Mouse (Mus musculus) stomach, embryonic 15.5 days (tissue): Measurements from ENCODE around the gene Krt80. TPM values are rescaled to one million over a fixed set of nuclear protein-coding genes. Genes with fewer than 3 reads are reported as not detected.
"Not testable (repeated sequence)": the region's sequence is repeated elsewhere in the genome, so short reads cannot be mapped to it uniquely, and the experiment has no call there.

Source experiments
- ATAC-seq: fragments of 200-750 bp; cut with Nextera tagmentation; 2 replicates; pipeline ENCODE4 v1.8.0; 2017; ENCODE audit warnings: low read depth, moderate number of reproducible peaks, moderate TSS enrichment; ENCODE audit not compliant: insufficient read depth, low FRiP score
- H3K27ac ChIP-seq: fragments of 300-500 bp; sonication (generic); 2 replicates; pipeline ENCODE4 v1.5.1; 2015; ENCODE audit warnings: mild to moderate bottlenecking, inconsistent platforms
- H3K27me3 ChIP-seq: fragments of 300-500 bp; sonication (generic); replicated peaks from 2 replicates; pipeline ENCODE4 v1.6.1; 2015; ENCODE audit warnings: inconsistent platforms
- H3K36me3 ChIP-seq: fragments of 300-500 bp; sonication (generic); 2 replicates; pipeline ENCODE4 v1.6.1; 2015; ENCODE audit warnings: inconsistent platforms
- H3K4me1 ChIP-seq: fragments of 300-500 bp; sonication (generic); 2 replicates; pipeline ENCODE4 v1.6.1; 2015; ENCODE audit warnings: inconsistent platforms
- H3K4me2 ChIP-seq: fragments of 300-500 bp; sonication (generic); 2 replicates; pipeline ENCODE4 v1.6.1; 2015; ENCODE audit warnings: mild to moderate bottlenecking, inconsistent platforms
- H3K4me3 ChIP-seq: fragments of 300-500 bp; sonication (generic); replicated peaks from 2 replicates; pipeline ENCODE4 v1.5.1; 2015; ENCODE audit warnings: inconsistent platforms
- H3K9ac ChIP-seq: fragments of 300-500 bp; sonication (generic); 2 replicates; pipeline ENCODE4 v1.6.1; 2015; ENCODE audit warnings: inconsistent platforms
- H3K9me3 ChIP-seq: fragments of 300-500 bp; sonication (generic); 2 replicates; pipeline ENCODE4 v1.6.1; 2016; ENCODE audit warnings: inconsistent platforms
- WGBS: fragments of 180-500 bp; shearing (Covaris S2); methylation state at CpG from one replicate; pipeline ENCODE4 v1.1.7; 2015; 5-methylcytosine and 5-hydroxymethylcytosine counted together
- polyA plus RNA-seq: library from polyadenylated mRNA; unstranded; fragments of >200 nt; fragmentation: Nextera tagmentation; extraction: Ambion mirVana; gene quantifications from 2 replicates; pipeline ENCODE4 v1.2.1, GENCODE M21; 2015

The Krt80 gene
- polyA plus RNA-seq, 1 experiment from 2014 or later, result 12.7 TPM

DNA sequence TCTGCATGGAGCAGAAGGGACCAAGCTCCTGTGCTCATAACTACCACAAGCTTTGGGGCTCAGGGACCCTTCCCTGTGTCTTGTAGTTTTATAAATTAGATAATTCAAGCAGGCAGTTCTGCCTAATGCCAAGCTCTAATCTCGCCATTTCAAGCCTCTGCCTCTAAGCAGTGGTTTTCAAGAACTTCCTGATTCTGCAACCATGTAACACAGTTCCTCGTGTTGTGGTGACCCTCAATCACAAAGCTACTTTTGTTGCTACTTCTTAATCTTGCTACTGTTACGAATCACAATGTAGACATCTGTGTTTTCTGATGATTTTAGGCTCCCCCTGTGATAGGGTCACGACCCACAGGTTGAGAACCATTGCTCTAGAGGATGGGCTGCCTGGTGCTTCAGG is 36.3 kb downstream of the Krt80 start:
- WGBS, result 60% methylated on average over 4 of the region's 4 CpGs
- peak overlapping the region; percentile 37; the same call in 1 of the 2 replicates for H3K27ac ChIP-seq

DNA sequence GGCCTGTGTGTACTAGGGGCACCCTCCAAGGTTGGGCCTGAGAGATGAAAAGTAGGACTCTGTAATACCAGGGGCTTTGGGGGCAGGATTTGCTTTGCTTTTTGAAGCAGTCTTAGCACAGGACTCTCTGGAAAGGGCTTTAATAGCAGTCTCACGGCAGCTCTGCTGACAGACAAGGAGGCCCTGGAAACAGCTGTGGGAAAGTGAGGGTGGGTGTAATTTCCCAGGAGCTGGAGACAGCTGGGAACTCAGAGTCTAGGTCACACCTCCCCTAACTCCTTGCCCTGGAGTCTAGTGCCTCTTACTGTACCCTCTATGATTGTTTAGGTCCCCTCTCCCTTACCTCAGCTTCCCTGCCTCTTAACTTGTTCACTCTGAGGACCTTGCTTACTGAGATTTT is 36.8 kb downstream of the Krt80 start:
- no peak overlapping the region for H3K4me2 ChIP-seq
- peaks cover 18% of the 10 kb centered on the region for H3K4me1 ChIP-seq
- 8% methylated on average over 1 of the region's 1 CpGs for WGBS
- H3K36me3 ChIP-seq, result no peaks in the 10 kb centered on the region
- H3K9me3 ChIP-seq, result no peaks in the 10 kb centered on the region
- peak overlapping the region; percentile 37; the same call in 1 of the 2 replicates for H3K27ac ChIP-seq
- H3K9ac ChIP-seq, result no peak overlapping the region
- no peak overlapping the region for H3K4me3 ChIP-seq
- H3K27me3 ChIP-seq, result no peaks in the 10 kb centered on the region
- no peak for ATAC-seq

More for the DNA sequence above, 36.3 kb downstream of the Krt80 start:
- no peak overlapping the region for H3K9ac ChIP-seq
- H3K4me2 ChIP-seq, result no peak overlapping the region
- H3K36me3 ChIP-seq, result no peaks in the 10 kb centered on the region
- no peak overlapping the region for H3K4me3 ChIP-seq
- no peaks in the 10 kb centered on the region for H3K27me3 ChIP-seq
- no peak for ATAC-seq
- H3K9me3 ChIP-seq, result no peaks in the 10 kb centered on the region
- peaks cover 18% of the 10 kb centered on the region for H3K4me1 ChIP-seq

DNA sequence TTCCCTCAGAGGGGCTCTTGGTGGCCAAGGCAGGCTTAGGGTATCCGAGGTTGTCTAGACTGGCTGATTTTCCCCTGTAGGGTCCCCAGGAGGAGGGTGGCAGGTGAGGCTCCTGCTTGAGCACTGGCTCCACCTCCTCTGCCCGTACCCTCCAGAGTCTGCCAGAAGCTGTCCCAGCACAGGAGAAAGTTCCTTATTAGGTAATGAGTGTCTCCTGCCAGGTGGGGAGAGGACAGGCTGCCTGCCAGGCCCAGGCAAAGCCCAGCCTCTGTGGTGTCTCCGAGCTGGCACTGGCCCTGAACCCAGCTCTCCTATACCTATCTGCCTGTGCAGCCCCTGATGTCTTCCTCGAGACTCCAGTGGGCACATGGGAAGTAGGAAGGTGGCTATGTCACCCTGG is 37.6 kb downstream of the Krt80 start:
- Histone ChIP-seq H3K4me1 (peaks cover 18% of the 10 kb centered on the region), H3K27ac (peak overlapping the region; percentile 37), H3K9ac (no peak overlapping the region), H3K4me3 (no peak overlapping the region), H3K27me3 (no peaks in the 10 kb centered on the region), H3K9me3 (no peaks in the 10 kb centered on the region), H3K4me2 (no peak overlapping the region), H3K36me3 (no peaks in the 10 kb centered on the region)
- no peak; the same call in 1 of the 2 replicates for ATAC-seq
- WGBS, result 63% methylated on average over 4 of the region's 4 CpGs

DNA sequence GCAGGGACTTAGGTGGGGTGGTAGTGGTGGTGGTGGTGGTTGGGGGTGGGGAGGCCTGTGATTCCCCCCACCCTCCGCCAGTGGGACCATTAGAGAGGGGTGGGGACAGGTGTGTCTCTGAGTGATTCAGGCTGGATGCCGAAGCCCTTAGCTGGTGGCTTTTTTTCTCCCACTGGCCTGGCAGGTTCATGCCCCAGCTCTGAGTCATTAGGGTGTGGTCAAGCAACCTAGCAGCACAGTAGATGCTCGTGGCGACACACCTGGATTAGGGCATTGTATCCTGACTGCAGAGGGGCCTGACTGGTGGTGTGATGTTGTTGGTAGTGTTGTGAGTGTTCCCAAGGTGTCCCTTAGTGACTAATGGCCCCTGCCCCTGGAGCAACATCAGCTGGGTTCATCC is 38.9 kb downstream of the Krt80 start:
- H3K9me3 ChIP-seq, result no peaks in the 10 kb centered on the region
- peaks cover 29% of the 10 kb centered on the region for H3K4me1 ChIP-seq
- no peak overlapping the region for H3K4me3 ChIP-seq
- H3K27ac ChIP-seq, result peak overlapping the region; percentile 37; the same call in 1 of the 2 replicates
- no peak for ATAC-seq
- H3K4me2 ChIP-seq, result no peak overlapping the region
- WGBS, result 52% methylated on average over 4 of the region's 4 CpGs
- no peaks in the 10 kb centered on the region for H3K27me3 ChIP-seq
- no peak overlapping the region for H3K9ac ChIP-seq
- H3K36me3 ChIP-seq, result no peaks in the 10 kb centered on the region

DNA sequence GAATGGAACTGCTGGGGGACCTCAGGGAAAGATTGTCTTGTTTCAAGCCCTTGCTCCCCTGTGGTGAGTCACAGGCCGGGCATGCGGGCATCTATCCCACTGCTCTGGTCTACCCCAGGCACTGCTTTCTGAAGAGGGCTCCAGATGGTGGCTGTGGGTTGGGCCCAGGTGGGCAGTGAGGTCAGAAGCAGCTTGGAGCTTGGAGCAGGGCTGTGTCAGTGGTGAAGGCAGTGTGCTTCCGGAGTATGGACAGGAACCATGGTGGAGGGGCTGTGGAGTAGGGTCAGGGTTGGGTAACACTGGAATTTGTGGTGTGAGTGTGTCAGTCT is 40.4 kb downstream of the Krt80 start:
- 75% methylated on average over 3 of the region's 3 CpGs for WGBS
- Histone ChIP-seq H3K4me3 (no peak overlapping the region), H3K4me1 (peaks cover 30% of the 10 kb centered on the region), H3K4me2 (no peak overlapping the region), H3K9me3 (no peaks in the 10 kb centered on the region), H3K27ac (peak overlapping the region; percentile 51), H3K36me3 (no peaks in the 10 kb centered on the region), H3K27me3 (no peaks in the 10 kb centered on the region), H3K9ac (no peak overlapping the region)
- ATAC-seq, result no peak

DNA sequence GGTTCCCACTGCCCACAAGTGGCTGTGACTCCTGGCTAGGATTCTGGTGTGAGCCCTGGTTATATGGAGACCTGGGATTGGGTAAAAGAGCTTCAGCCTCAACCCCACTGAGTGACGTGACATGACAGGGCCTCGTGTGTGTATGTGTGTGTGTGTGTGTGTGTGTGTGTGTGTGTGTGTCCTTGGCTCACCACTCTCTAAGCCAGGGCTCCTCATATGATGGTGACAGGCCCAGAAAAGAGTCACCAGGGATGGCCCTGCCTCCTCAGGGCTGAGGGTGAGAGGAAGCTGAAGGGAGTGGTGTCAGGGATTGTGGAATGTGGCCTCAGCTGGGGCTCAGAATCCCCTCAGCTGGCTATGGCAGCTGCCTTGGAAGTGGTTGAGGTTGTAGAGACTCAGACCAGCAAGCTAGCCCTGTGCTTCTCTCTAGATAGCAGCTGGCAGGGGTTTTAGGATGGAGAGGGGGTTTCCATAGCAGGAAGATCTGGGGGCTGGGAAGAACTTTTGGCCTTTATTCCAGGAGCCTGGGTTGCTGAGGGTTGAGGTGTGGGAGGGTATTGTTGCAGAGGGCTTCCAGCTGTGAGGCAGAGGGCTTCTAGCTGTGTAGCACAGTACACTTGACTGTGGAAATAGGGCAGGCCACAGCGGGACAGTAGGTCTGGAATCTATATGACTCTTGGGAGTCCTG is 40.9 kb downstream of the Krt80 start:
- WGBS, result 62% methylated on average over 3 of the region's 3 CpGs
- no peak for ATAC-seq
- H3K9ac ChIP-seq, result no peak overlapping the region
- H3K4me2 ChIP-seq, result no peak overlapping the region
- H3K27ac ChIP-seq, result peak overlapping the region; percentile 51
- H3K9me3 ChIP-seq, result no peaks in the 10 kb centered on the region
- H3K4me1 ChIP-seq, result peaks cover 30% of the 10 kb centered on the region
- H3K36me3 ChIP-seq, result no peaks in the 10 kb centered on the region
- H3K27me3 ChIP-seq, result no peaks in the 10 kb centered on the region
- H3K4me3 ChIP-seq, result no peak overlapping the region

DNA sequence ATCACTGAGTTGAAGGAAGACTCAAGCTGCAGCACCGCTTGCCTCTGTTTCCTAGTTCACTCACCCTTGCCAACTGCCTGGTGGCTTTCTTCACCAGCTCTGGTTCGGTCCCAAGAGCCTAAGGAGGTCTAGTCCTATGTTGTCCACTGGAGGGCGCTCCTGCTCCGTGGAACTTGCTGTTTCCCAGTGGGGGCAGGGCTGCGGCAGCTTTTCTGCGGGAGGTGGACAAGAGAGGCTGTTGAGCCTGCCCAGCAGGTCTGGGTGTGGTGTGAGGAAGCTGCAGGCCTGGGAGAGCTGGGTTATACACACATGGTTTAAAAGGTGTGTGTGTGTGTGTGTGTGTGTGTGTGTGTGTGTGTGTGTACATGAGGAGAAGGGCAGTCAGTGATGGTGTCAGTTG is 42.7 kb downstream of the Krt80 start:
- no peak overlapping the region for H3K4me3 ChIP-seq
- no peak overlapping the region for H3K9ac ChIP-seq
- peaks cover 30% of the 10 kb centered on the region for H3K4me1 ChIP-seq
- H3K4me2 ChIP-seq, result no peak overlapping the region
- H3K9me3 ChIP-seq, result no peaks in the 10 kb centered on the region
- H3K36me3 ChIP-seq, result no peaks in the 10 kb centered on the region
- ATAC-seq, result peak; percentile 82
- no peaks in the 10 kb centered on the region for H3K27me3 ChIP-seq
- H3K27ac ChIP-seq, result peak overlapping the region; percentile 67
- WGBS, result 6% methylated on average over 6 of the region's 6 CpGs

DNA sequence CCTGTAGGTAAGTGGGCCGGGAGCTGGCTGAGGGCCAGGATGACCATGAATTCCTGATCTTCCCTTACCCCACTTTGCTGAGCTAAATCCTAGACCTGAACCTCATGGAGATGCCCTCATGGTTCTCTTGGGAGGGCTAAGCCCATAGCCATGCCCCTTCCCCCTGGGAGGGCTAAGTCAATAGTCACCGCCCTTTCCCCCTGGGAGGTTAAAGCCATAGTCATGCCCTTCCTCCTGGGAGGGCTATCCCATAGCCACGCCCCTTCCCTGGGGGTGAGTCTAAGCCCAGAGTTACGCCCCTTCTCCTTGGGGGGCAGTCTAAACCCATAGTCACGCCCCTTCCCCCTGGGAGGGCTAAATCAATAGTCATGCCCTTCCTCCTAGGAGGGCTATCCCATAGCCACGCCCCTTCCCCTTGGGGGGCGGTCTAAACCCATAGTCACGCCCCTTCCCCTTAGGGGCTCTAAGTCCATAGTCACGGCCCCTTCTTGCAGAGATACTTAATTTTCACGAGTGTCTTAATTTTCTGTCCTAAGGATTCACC is 43.9 kb downstream of the Krt80 start:
- Histone ChIP-seq H3K9ac (no peak overlapping the region), H3K9me3 (no peaks in the 10 kb centered on the region), H3K4me2 (no peak overlapping the region), H3K4me3 (no peak overlapping the region), H3K27me3 (no peaks in the 10 kb centered on the region), H3K27ac (peak overlapping the region; percentile 54; the same call in 1 of the 2 replicates), H3K4me1 (peaks cover 28% of the 10 kb centered on the region), H3K36me3 (no peaks in the 10 kb centered on the region)
- 39% methylated on average over 10 of the region's 10 CpGs for WGBS
- no peak for ATAC-seq

DNA sequence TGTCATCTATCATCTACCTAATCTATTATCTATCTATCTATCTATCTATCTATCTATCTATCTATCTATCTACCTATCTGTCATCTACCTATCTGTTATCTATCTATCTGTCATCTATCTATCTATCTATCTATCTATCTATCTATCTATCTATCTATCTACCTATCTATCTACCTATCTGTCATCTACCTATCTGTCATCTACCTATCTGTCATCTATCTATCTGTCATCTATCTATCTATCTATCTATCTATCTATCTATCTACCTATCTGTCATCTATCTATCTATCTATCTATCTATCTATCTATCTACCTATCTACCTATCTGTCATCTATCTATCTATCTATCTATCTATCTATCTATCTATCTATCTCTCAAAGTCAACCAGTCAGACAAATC is 45.6 kb downstream of the Krt80 start:
- not testable (repeated sequence) for H3K36me3 ChIP-seq, H3K4me2 ChIP-seq, H3K9me3 ChIP-seq, ATAC-seq, H3K27me3 ChIP-seq, H3K4me3 ChIP-seq, H3K27ac ChIP-seq, H3K9ac ChIP-seq
- H3K4me1 ChIP-seq, result peaks cover 21% of the 10 kb centered on the region

DNA sequence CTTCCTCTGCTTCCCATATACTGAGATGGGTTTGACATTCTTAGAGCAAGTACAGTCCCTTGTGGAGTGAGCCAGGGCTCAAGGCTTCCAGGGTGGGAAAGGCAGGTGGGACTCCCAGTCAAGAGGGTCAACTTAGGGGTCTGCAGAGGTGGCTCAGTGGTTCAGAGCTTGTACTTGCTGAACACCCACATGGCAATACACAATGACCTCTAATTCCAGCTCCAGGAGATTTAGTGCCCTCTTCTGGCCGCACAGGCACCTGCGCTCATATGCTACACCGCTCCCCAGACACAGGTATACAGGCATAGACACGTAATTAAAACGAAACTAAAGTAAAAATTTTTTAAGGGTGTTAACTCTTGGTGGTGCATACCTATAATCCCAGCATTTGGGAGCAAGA is 46.5 kb downstream of the Krt80 start:
- WGBS, result 94% methylated on average over 5 of the region's 5 CpGs
- Histone ChIP-seq H3K9me3 (no peaks in the 10 kb centered on the region), H3K4me3 (no peak overlapping the region), H3K9ac (no peak overlapping the region), H3K27me3 (no peaks in the 10 kb centered on the region), H3K36me3 (no peaks in the 10 kb centered on the region), H3K27ac (no peak overlapping the region), H3K4me1 (peaks cover 26% of the 10 kb centered on the region), H3K4me2 (no peak overlapping the region)
- ATAC-seq, result no peak

DNA sequence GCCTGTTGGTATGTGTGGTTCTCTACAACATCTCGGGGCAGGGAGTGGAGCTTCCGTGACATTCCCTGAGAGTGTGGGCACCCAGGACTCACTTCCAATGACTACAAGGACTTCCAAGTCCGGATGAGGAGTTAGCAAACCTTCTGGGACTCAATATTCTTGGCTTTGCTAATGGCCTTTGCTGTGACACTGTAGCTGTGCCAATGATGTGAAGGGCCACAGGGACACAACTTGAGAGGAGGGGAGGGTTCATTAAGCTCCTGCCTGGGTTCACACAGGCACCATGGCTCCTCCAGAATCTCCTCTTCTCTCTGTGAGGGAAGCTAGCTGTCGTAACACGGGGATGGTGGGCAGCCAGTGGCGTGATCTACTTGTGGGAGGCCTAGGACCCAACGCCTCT is 47.3 kb downstream of the Krt80 start:
- H3K9ac ChIP-seq, result no peak overlapping the region
- no peak for ATAC-seq
- no peak overlapping the region for H3K4me2 ChIP-seq
- WGBS, result 88% methylated on average over 7 of the region's 7 CpGs
- no peak overlapping the region for H3K4me3 ChIP-seq
- no peaks in the 10 kb centered on the region for H3K27me3 ChIP-seq
- no peak overlapping the region for H3K27ac ChIP-seq
- no peaks in the 10 kb centered on the region for H3K9me3 ChIP-seq
- H3K4me1 ChIP-seq, result peaks cover 26% of the 10 kb centered on the region
- H3K36me3 ChIP-seq, result no peaks in the 10 kb centered on the region

DNA sequence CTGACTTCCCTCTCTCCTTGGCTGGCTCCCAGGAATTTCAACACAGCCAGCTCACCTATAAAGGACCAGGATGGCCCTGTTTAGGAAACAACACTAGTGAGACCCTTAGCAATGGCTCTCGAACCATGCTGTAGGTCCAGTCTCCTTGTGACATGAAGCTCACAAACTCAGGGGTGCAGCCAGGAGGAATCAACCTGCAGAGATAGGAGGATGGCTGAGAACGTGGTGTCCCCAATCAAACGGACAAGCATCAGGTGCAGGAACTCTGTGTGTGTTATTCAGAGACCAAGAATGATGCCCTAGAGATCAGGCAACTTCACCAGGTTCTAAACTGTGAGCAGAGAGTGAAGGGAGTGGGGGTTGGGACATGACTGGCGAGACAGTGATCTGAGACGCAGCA is 47.9 kb downstream of the Krt80 start:
- ATAC-seq, result no peak
- H3K4me1 ChIP-seq, result peaks cover 26% of the 10 kb centered on the region
- no peaks in the 10 kb centered on the region for H3K27me3 ChIP-seq
- no peak overlapping the region for H3K4me2 ChIP-seq
- H3K36me3 ChIP-seq, result no peaks in the 10 kb centered on the region
- H3K4me3 ChIP-seq, result no peak overlapping the region
- 85% methylated on average over 5 of the region's 5 CpGs for WGBS
- H3K9me3 ChIP-seq, result no peaks in the 10 kb centered on the region
- H3K27ac ChIP-seq, result no peak overlapping the region
- no peak overlapping the region for H3K9ac ChIP-seq

DNA sequence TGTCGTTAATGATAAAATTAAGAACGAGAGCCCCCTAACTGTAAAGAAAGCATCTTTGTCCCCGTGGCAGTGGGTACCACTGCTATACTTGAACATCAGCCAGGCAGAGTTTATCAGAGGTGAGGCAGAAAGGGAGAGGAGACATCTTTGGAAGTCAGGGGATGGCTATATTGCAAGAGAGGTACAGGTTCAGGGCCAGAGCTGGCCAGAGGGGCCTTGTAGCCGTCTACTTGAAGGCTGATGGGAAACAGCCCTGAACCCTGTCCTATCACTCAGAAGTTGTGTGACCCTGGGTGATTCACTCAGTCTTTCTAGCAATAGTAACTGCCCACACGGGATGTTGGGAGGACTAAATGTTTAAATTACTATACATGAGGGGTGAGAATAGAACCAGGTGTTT is 48.8 kb downstream of the Krt80 start:
- 0 out of 2 replicates have a peak overlapping the region, but pooled peaks have one; percentile 33 for H3K27ac ChIP-seq
- no peaks in the 10 kb centered on the region for H3K27me3 ChIP-seq
- no peaks in the 10 kb centered on the region for H3K9me3 ChIP-seq
- WGBS, result 36% methylated on average over 5 of the region's 5 CpGs
- no peak for ATAC-seq
- H3K9ac ChIP-seq, result no peak overlapping the region
- peaks cover 16% of the 10 kb centered on the region for H3K4me1 ChIP-seq
- H3K4me2 ChIP-seq, result no peak overlapping the region
- H3K36me3 ChIP-seq, result no peaks in the 10 kb centered on the region
- H3K4me3 ChIP-seq, result no peak overlapping the region
